Mouse (Mus musculus): Measurements from ENCODE around the gene Gm14296.
"Not testable (repeated sequence)": the region's sequence is repeated elsewhere in the genome, so short reads cannot be mapped to it uniquely, and the experiment has no call there.

Gm14296 gene

GRCm38 (mm10) chr2:176927709-176928108 is at the start of gene Gm14296:
Gene Gm14296, minus strand, starts transcription at chr2:176927809.
- not testable (repeated sequence) for DNase-seq (ENCODE audit: low read depth, low spot score)

- DNase-seq (ENCODE audit: low read depth, low spot score), result not testable (repeated sequence)
Observed at GRCm38 (mm10) chr2:176905464-176905863, 22.1 kb downstream of the Gm14296 start.
